Mouse (Mus musculus) cerebellum, adult 2 months (tissue): ENCODE results near the gene Slc46a2. TPM values are rescaled to one million over a fixed set of nuclear protein-coding genes. Genes with fewer than 3 reads are reported as not detected.
A peak's percentile ranks its signal among the peaks of the same experiment; 100 is the strongest.

Experiments used
- DNase-seq, 2 experiments: peaks; one replicate each; pipeline ENCODE4 v3.0.0; 2021
- H3K27ac ChIP-seq: fragments of 200-500 bp; 2 replicates; pipeline ENCODE4 v1.5.1; 2012; ENCODE audit warnings: low read length, control low read depth, inconsistent platforms; ENCODE audit not compliant: insufficient read depth
- H3K27me3 ChIP-seq: fragments of 200-500 bp; 2 replicates; pipeline ENCODE4 v1.6.1; 2012; ENCODE audit warnings: inconsistent platforms, mild to moderate bottlenecking, low read length, moderate library complexity; ENCODE audit not compliant: control insufficient read depth, insufficient read depth
- H3K4me1 ChIP-seq: fragments of 200-500 bp; 2 replicates; pipeline ENCODE4 v1.6.1; 2011; ENCODE audit warnings: low read length; ENCODE audit not compliant: control insufficient read depth, insufficient read depth
- H3K4me3 ChIP-seq: fragments of 200-500 bp; replicated peaks from 2 replicates; pipeline ENCODE3; 2011; ENCODE audit warnings: mild to moderate bottlenecking, low read depth, low read length, control low read depth; ENCODE audit not compliant: insufficient read depth
- CTCF ChIP-seq: fragments of 200-500 bp; IDR thresholded peaks from 2 replicates; pipeline ENCODE4 v1.5.1; 2011; ENCODE audit warnings: low read depth, mild to moderate bottlenecking, control low read depth, low read length, moderate library complexity, borderline replicate concordance; ENCODE audit not compliant: insufficient read depth
- POLR2A ChIP-seq: fragments of 200-500 bp; IDR thresholded peaks from 2 replicates; pipeline ENCODE4 v1.6.1; 2011; ENCODE audit warnings: low read length, control low read depth, borderline replicate concordance; ENCODE audit not compliant: insufficient read depth
- WGBS: fragments of 180-500 bp; shearing (Covaris S2); methylation state at CpG from one replicate; pipeline ENCODE4 v1.1.7; 2018; 5-methylcytosine and 5-hydroxymethylcytosine counted together
- polyA plus RNA-seq: library from polyadenylated mRNA; depleted of rRNA; stranded (reverse); fragments of >200 nt; gene quantifications from 2 replicates; pipeline ENCODE4 v1.2.3, GENCODE M21; 2012; rRNA removed

Gene Slc46a2
- not detected in 2 replicates for polyA plus RNA-seq

- TF ChIP-seq CTCF (no peak), POLR2A (no peak)
- WGBS: 15% methylated on average over 22 of the region's 22 CpGs
- H3K4me1 ChIP-seq: peaks cover 3% of the 10 kb centered on the region; the same call in 1 of the 2 replicates
- H3K27me3 ChIP-seq: no peaks in the 10 kb centered on the region
- H3K4me3 ChIP-seq: no peak within 1 kb of the TSS
- peak; percentile 42 to 58 for DNase-seq
- H3K27ac ChIP-seq: no peak within 1 kb of the TSS
Measured at GRCm38 (mm10) chr4:59914608-59915403, at the start of gene Slc46a2. Gene Slc46a2 (minus strand): TSS chr4:59915056.

DNA sequence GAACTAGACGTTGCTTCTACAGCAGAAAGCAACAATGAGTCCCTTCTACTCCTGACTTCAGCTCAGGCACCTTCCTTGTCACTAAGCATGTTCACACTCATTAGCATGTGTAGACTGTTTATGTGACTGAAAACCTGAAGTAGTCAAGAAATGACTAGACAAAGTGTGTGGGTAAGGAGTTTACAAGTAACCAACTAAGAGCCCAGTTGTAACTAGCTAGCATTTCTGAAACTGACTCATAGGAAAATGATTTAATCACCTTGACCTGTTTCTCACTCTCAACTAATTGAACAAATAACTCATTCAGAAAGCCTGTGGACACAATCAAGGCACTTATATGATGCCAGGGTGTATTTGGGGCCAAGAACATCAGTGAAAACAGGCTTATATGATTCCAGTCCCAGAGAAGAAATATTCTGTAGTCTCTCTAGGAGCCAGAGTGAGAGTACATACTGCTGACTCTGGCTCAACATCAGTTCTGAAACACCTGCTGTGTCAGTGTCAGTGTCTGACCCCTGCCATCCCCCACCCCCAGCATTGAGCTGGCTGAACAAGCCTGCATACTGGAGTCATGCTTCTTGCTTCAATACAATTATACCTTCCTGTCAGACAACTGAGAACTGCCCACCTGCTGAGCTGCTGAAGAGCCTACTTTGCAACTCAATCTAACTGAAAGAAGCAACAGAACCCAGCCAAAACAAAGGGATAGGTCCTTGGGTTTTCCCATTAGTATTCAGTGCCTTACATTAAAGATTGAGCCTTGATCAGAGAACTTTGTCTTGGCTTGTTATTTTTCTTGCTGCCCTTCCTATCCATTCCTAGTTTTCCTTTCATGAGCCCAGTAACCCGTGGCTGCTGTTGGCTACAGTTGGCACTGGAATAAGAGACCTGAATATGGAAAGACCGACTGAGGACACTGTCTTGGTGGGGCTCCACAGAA lies 48.8 kb upstream of the Slc46a2 start, which contains the start of gene Mup6:
Mup6 (plus strand) TSS at position 890 of the 940 bp plus-strand sequence.
- DNase-seq: no peak
- 11% methylated on average over 3 of the region's 3 CpGs for WGBS

DNA sequence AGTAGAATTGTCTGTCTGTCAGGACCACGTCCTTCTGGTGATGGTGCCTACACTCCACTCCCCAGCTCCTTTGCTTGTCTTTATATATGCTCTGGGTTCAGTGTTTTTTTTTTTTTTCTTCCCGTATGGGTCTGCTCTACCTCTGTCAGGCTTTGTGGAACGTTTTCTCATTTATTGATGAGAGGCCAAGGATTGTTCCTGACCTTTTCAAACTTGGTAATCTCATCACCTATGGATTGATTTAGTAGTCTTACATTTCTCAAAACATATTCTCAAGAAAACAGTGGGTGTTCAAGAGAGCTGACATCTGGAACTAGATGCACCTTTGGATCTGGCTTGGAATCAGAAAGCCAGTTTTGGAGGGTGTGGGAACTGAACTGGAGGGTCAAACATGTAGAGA lies 45.8 kb upstream of the Slc46a2 start, which contains the start of gene Mup4:
Mup4 (minus strand) TSS at position 101 of the 400 bp plus-strand sequence.
- H3K4me3 ChIP-seq: no peak within 1 kb of the TSS
- 68% methylated on average over 3 of the region's 3 CpGs for WGBS
- H3K27me3 ChIP-seq: no peaks in the 10 kb centered on the region
- no peak for DNase-seq
- TF ChIP-seq POLR2A (no peak), CTCF (no peak)
- no peaks in the 10 kb centered on the region for H3K4me1 ChIP-seq
- H3K27ac ChIP-seq: no peak within 1 kb of the TSS

More for the DNA sequence above, 48.8 kb upstream of the Slc46a2 start, which contains the start of gene Mup6:
- no peaks in the 10 kb centered on the region for H3K27me3 ChIP-seq
- H3K4me1 ChIP-seq: no peaks in the 10 kb centered on the region
- no peak for TF ChIP-seq CTCF
- TF ChIP-seq POLR2A: no peak
- no peak within 1 kb of the TSS for H3K27ac ChIP-seq
- H3K4me3 ChIP-seq: no peak within 1 kb of the TSS

DNA sequence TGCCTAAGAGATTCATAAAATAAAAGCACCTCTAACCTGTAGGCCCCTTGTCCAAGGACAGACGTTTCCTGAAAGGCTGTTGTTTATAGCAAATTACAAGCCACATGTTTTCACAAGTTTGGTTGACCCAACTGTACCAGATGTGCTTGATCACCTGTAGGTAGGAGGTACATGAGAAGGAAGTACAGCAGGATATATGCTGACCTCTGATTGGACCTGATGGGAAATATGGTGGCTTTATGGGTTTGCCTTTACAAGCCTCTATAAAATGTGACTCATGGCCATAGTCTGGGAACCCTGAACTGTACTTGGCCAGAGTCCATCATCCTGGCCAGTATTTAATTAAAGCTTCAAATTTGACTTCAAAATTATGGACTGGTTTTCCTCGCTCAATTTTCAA lies 22.7 kb upstream of the Slc46a2 start:
- no peak for DNase-seq
- Histone ChIP-seq H3K4me1 (no peaks in the 10 kb centered on the region), H3K4me3 (no peak overlapping the region), H3K27ac (no peak overlapping the region), H3K27me3 (no peaks in the 10 kb centered on the region)
- 62% methylated on average over 2 of the region's 2 CpGs for WGBS
- TF ChIP-seq POLR2A: no peak

GRCm38 (mm10) chr4:59932505-59933281 lies 17.8 kb upstream of the Slc46a2 start:
- Histone ChIP-seq H3K4me1 (no peaks in the 10 kb centered on the region), H3K27ac (no peak overlapping the region), H3K4me3 (no peak overlapping the region), H3K27me3 (no peaks in the 10 kb centered on the region)
- WGBS: 66% methylated on average over 6 of the region's 6 CpGs
- TF ChIP-seq POLR2A: no peak
- TF ChIP-seq CTCF: peak; percentile 32; the same call in 1 of the 2 replicates
- DNase-seq: peak; percentile 20 to 36

GRCm38 (mm10) chr4:59928347-59928746 lies 13.5 kb upstream of the Slc46a2 start:
- H3K4me1 ChIP-seq: no peaks in the 10 kb centered on the region
- H3K27me3 ChIP-seq: no peaks in the 10 kb centered on the region
- TF ChIP-seq CTCF: peak; percentile 73
- no peak for TF ChIP-seq POLR2A
- H3K27ac ChIP-seq: no peak overlapping the region
- no peak overlapping the region for H3K4me3 ChIP-seq
- DNase-seq: peak; percentile 67 to 70
- WGBS: 19% methylated on average over 6 of the region's 6 CpGs

DNA sequence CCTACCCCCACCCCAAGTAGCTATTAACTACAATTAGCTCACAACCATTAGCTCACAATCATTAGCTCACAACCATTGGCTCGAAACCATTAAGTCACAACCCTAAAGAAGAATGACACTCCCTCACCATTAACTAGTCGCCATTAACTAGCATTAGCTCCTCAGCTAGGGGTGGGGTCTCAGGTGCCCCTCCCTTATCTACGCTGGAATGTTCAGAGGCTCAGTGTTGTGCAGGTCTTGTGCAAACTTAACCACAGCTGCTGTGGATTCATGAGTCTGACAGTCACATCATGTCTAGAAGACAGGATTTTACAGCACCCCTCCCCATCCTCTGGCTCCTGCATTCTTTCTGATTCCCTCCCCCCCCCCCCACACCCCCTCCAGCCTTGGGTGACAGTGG lies 12.8 kb upstream of the Slc46a2 start:
- Histone ChIP-seq H3K4me3 (no peak overlapping the region), H3K27ac (no peak overlapping the region), H3K27me3 (no peaks in the 10 kb centered on the region), H3K4me1 (no peaks in the 10 kb centered on the region)
- WGBS: 94% methylated on average over 3 of the region's 3 CpGs
- TF ChIP-seq POLR2A (no peak), CTCF (no peak)
- DNase-seq: no peak
